Mouse (Mus musculus): ENCODE results near the gene Pank3. TPM values are rescaled to one million over a fixed set of nuclear protein-coding genes. Genes with fewer than 3 reads are reported as not detected.

The Pank3 gene
- total and polyA plus RNA-seq, 3 experiments = 12.0 to 20.7 (median 19.6) TPM

DNA sequence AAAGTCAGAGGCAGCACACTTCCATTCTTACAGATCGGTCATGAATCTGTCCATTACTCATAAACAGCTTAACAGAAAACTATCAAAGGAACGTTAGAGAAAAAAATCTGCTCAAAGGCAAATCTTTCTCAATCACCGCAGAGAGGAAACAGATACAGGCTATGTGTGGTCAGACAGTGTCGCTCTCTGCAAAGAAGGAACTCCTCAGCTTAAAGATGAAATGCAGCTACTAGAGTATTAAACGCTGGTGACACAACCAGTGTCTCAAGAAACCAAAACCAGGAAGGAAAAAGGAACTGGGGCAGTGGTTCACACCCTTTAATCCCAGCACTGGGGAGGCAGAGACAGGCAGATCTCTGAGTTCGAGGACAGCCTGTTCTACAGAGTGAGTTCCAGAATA lies 58.4 kb downstream of the Pank3 start:
- TF ChIP-seq POLR2AphosphoS2 (IDR thresholded peaks at IDR 0.05; ENCODE audit: low read length) (peak; percentile 15), SIN3A (IDR thresholded peaks at IDR 0.05; ENCODE audit: low read length) (no peak), RCOR1 (IDR thresholded peaks at IDR 0.05; ENCODE audit: low read depth, low read length) (peak; percentile 68)
- H3K9ac ChIP-seq (ENCODE audit: control insufficient read depth, low read depth, low read length, poor library complexity, severe bottlenecking) = no peak overlapping the region
- peaks cover 19 to 70% of the 10 kb centered on the region in 2 experiments for H3K36me3 ChIP-seq (ENCODE audit: control insufficient read depth in 1 of 2, insufficient read depth in 2 of 2, low read length in 2 of 2)
- H3K4me1 ChIP-seq (ENCODE audit: control insufficient read depth in 1 of 2, insufficient read depth in 2 of 2, low read length in 2 of 2) = peaks cover 5 to 11% of the 10 kb centered on the region in 2 experiments; a peak in 3 of 4 replicates
- no peak for DNase-seq (ENCODE audit: low read depth, low spot score)
- H3K27me3 ChIP-seq (ENCODE audit: control insufficient read depth in 1 of 2, insufficient read depth in 2 of 2, low read length in 2 of 2) = no peaks in the 10 kb centered on the region
- no peak overlapping the region for H3K4me3 ChIP-seq (ENCODE audit: control insufficient read depth in 1 of 2, insufficient read depth in 1 of 2, low read depth in 2 of 2, low read length in 2 of 2)
- no peak overlapping the region for H3K27ac ChIP-seq (ENCODE audit: control insufficient read depth, low read depth, low read length)
- no peaks in the 10 kb centered on the region for H3K9me3 ChIP-seq (replicated peaks; ENCODE audit: insufficient read depth, low read length)
- H3K79me2 ChIP-seq (ENCODE audit: control insufficient read depth, insufficient read depth, low read length, poor library complexity) = peaks cover 25% of the 10 kb centered on the region

DNA sequence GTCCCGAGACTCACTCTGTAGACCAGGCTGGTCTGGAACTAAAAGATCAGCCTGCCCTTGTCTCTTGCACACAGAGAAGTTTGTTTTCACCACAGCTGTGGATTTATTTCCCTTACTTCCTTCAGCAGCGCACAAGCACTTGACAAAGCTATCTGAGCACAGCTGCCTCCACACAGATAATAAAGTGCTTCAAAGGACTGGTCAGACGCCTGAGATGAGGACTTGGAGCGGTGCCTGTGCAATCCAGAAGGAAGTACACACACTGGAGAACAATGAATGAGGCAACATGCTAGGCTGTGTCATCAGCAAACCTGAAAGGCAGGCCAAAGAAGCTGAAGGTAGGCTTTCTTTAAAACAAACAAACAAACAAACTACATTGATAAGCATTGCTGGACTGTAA lies 62.9 kb downstream of the Pank3 start:
- peak; percentile 90 for DNase-seq (ENCODE audit: low read depth, low spot score)
- Histone ChIP-seq H3K27ac (ENCODE audit: control insufficient read depth, low read depth, low read length) (peak overlapping the region; percentile 64), H3K79me2 (ENCODE audit: control insufficient read depth, insufficient read depth, low read length, poor library complexity) (peaks cover 41% of the 10 kb centered on the region), H3K9me3 (replicated peaks; ENCODE audit: insufficient read depth, low read length) (no peaks in the 10 kb centered on the region), H3K36me3 (ENCODE audit: control insufficient read depth in 1 of 2, insufficient read depth in 2 of 2, low read length in 2 of 2) (peaks cover 26 to 45% of the 10 kb centered on the region in 2 experiments), H3K27me3 (ENCODE audit: control insufficient read depth in 1 of 2, insufficient read depth in 2 of 2, low read length in 2 of 2) (no peaks in the 10 kb centered on the region), H3K4me1 (ENCODE audit: control insufficient read depth in 1 of 2, insufficient read depth in 2 of 2, low read length in 2 of 2) (peaks cover 10 to 15% of the 10 kb centered on the region in 2 experiments), H3K4me3 (ENCODE audit: control insufficient read depth in 1 of 2, insufficient read depth in 1 of 2, low read depth in 2 of 2, low read length in 2 of 2) (peak overlapping the region; percentile 12 to 99), H3K9ac (ENCODE audit: control insufficient read depth, low read depth, low read length, poor library complexity, severe bottlenecking) (peak overlapping the region; percentile 86)
- TF ChIP-seq MAX (IDR thresholded peaks at IDR 0.05; ENCODE audit: low read length) = peak; percentile 64; the same call in 1 of the 2 replicates
- no peak for TF ChIP-seq TBP (IDR thresholded peaks at IDR 0.05; ENCODE audit: low read depth, low read length)
- TF ChIP-seq RCOR1 (IDR thresholded peaks at IDR 0.05; ENCODE audit: low read depth, low read length) = peak; percentile 74
- TF ChIP-seq EP300 (IDR thresholded peaks at IDR 0.05; ENCODE audit: low read depth in 1 of 2, low read length in 2 of 2) = peak; percentile 79
- no peak for TF ChIP-seq ZKSCAN1 (IDR thresholded peaks at IDR 0.05; ENCODE audit: low read depth, low read length)
- no peak for TF ChIP-seq POLR2AphosphoS2 (IDR thresholded peaks at IDR 0.05; ENCODE audit: low read length)
- TF ChIP-seq ETS1 (IDR thresholded peaks at IDR 0.05; ENCODE audit: low read depth, low read length) = peak; percentile 95
- TF ChIP-seq CHD1 (IDR thresholded peaks at IDR 0.05; ENCODE audit: low read depth, low read length) = no peak
- no peak for TF ChIP-seq JUND (IDR thresholded peaks at IDR 0.05; ENCODE audit: low read depth, low read length)
- peak; percentile 73 for TF ChIP-seq GATA1 (IDR thresholded peaks at IDR 0.05; ENCODE audit: low read depth, low read length)
- TF ChIP-seq TCF12 (IDR thresholded peaks at IDR 0.05; ENCODE audit: low read depth, low read length) = peak; percentile 86
- TF ChIP-seq MYC (IDR thresholded peaks at IDR 0.05; ENCODE audit: low read depth, low read length) = no peak
- 0 out of 2 replicates have a peak, but pooled peaks have one; percentile 51 for TF ChIP-seq HCFC1 (IDR thresholded peaks at IDR 0.05; ENCODE audit: low read depth, low read length)
- TF ChIP-seq SIN3A (IDR thresholded peaks at IDR 0.05; ENCODE audit: low read length) = peak; percentile 87; the same call in 1 of the 2 replicates
- no peak for TF ChIP-seq ZNF384 (IDR thresholded peaks at IDR 0.05; ENCODE audit: low read depth, low read length)
- TF ChIP-seq NELFE (IDR thresholded peaks at IDR 0.05; ENCODE audit: low read depth, low read length) = no peak
- TF ChIP-seq KAT2A (conservative IDR thresholded peaks at IDR 0.05; ENCODE audit: low read depth, low read length) = peak; percentile 49; the same call in 1 of the 2 replicates
- TF ChIP-seq BHLHE40 (IDR thresholded peaks at IDR 0.05; ENCODE audit: borderline replicate concordance, low read depth, low read length) = 0 out of 2 replicates have a peak, but pooled peaks have one; percentile 17
- no peak for TF ChIP-seq POLR2A (IDR thresholded peaks at IDR 0.05; ENCODE audit: control insufficient read depth in 1 of 2, insufficient read depth in 1 of 2, low read depth in 1 of 2, low read length in 2 of 2, poor library complexity in 1 of 2)
- 0 out of 2 replicates have a peak, but pooled peaks have one; percentile 20 for TF ChIP-seq USF1 (IDR thresholded peaks at IDR 0.05; ENCODE audit: low read depth, low read length)
- TF ChIP-seq USF2 (IDR thresholded peaks at IDR 0.05; ENCODE audit: borderline replicate concordance in 1 of 2, insufficient read depth in 1 of 2, low read depth in 1 of 2, low read length in 2 of 2) = no peak
- TF ChIP-seq RAD21 (IDR thresholded peaks at IDR 0.05; ENCODE audit: low read depth, low read length) = no peak
- no peak for TF ChIP-seq CHD2 (IDR thresholded peaks at IDR 0.05; ENCODE audit: low read length)
- no peak for TF ChIP-seq MAZ (IDR thresholded peaks at IDR 0.05; ENCODE audit: low read depth, low read length)
- peak; percentile 38; the same call in 1 of the 2 replicates for TF ChIP-seq ELF1 (IDR thresholded peaks at IDR 0.05; ENCODE audit: low read depth, low read length)
- peak; percentile 19; the same call in 1 of the 2 replicates for TF ChIP-seq NRF1 (IDR thresholded peaks at IDR 0.05; ENCODE audit: insufficient read depth, low read depth, low read length, poor library complexity, severe bottlenecking)
- no peak; the same call in 1 of the 2 replicates for TF ChIP-seq MAFK (IDR thresholded peaks at IDR 0.05; ENCODE audit: borderline replicate concordance, low read depth, low read length)
- peak; percentile 82 for TF ChIP-seq MXI1 (IDR thresholded peaks at IDR 0.05; ENCODE audit: low read depth, low read length)
- no peak for TF ChIP-seq E2F4 (IDR thresholded peaks at IDR 0.05; ENCODE audit: borderline replicate concordance, low read depth, low read length)
- peak; percentile 81 for TF ChIP-seq TAL1 (IDR thresholded peaks at IDR 0.05; ENCODE audit: low read length)
